Mouse (Mus musculus): Measurements from ENCODE around the gene Ift27.

Ift27 gene

GRCm38 (mm10) chr15:78172899-78173817, 749 bp downstream of the Ift27 start:
- in situ Hi-C loops (cut with MboI) = no loop called here

- in situ Hi-C loops (cut with MboI) = no loop called here
Observed at GRCm38 (mm10) chr15:78172256-78172898, 1.5 kb downstream of the Ift27 start.

- in situ Hi-C loops (cut with MboI) = no loop called here
Observed at GRCm38 (mm10) chr15:78171651-78172050, 2.3 kb downstream of the Ift27 start.

GRCm38 (mm10) chr15:78170708-78171107, 3.2 kb downstream of the Ift27 start:
- in situ Hi-C loops (cut with MboI) = no loop called here

DNA sequence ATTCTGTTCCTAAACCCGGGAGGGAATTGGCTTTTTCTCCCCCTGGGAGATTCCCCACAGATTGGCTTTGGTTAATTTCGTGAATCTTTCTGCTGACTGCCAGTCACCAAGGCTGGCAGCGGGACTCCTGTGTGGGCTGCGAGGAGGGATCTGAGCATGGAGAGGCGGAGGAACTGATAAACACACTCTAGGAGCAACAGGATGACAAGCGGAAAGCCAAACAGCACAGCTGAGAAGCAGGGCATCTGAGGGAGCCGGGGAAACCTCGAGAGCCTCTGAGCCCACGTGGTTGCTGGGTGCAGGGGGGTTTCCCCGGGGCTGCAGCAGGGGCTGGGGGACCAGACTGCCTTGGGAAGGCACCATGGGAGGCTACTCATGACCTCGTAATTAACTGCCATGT, 4.3 kb downstream of the Ift27 start:
- in situ Hi-C loops (cut with MboI) = no loop called here

DNA sequence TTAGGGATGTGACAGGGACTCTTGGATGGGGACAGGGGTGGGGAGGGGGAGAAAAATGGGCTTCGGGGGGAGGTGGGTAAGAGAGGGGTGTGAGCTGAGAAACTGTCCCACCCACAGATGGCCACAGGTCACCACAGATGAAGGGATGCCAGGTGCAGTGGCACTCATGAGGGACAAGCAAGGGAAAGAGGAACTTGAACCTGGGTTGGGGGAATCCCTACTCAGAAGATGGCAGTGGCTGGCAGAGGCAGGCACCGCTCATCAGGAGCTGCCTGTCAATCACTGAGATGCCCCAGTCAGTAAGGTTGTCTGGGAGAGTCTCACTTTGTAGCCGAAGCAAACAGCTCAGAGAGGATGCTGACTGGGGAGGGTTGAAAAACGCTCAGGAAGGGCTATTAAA, 8.6 kb downstream of the Ift27 start:
- in situ Hi-C loops (cut with MboI) = no loop called here

DNA sequence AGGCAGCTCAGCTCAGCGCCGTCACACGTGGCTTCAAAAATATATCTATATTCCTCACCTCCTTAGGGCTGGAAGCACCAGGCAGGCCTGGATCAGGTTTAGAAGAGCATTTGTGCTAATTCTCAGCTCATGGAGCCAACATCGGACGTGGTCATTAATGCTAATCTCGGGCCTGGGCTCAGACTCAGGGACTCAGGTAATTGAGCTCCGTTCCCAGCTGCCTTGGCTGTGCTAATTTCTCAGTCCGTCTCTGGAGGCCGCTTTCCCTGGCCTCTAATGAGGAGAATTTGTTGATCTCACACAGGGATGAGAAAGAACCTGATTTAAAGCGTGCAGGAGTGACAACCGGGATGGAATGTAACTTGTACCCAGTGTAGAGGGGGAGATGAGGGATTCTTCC, 9.4 kb downstream of the Ift27 start:
- in situ Hi-C loops (cut with MboI) = no loop called here

- in situ Hi-C loops (cut with MboI) = no loop called here
Observed at GRCm38 (mm10) chr15:78161946-78162345, 12.0 kb downstream of the Ift27 start.

DNA sequence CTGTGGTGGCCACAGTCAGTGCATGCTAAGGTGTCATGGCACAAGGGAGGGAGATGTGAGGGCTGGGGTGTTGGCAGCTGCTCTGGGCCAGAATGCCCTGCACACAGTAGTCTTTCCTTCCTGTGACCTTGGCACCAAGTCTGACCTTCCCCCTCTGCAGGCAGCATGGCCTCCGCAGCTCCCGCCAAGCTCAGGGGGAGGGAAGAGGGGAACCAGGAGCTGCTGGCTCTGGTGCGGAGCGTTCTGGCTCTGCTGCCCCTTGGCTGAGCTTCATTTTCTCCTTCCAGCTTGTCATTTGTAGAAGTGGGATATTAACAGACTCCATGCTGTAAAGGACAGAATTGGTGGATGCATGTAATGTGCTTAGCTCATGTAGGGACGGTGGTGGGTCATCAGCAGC, 15.6 kb downstream of the Ift27 start:
- in situ Hi-C loops (cut with MboI) = no loop called here

GRCm38 (mm10) chr15:78157824-78158223, 16.1 kb downstream of the Ift27 start:
- in situ Hi-C loops (cut with MboI) = no loop called here

DNA sequence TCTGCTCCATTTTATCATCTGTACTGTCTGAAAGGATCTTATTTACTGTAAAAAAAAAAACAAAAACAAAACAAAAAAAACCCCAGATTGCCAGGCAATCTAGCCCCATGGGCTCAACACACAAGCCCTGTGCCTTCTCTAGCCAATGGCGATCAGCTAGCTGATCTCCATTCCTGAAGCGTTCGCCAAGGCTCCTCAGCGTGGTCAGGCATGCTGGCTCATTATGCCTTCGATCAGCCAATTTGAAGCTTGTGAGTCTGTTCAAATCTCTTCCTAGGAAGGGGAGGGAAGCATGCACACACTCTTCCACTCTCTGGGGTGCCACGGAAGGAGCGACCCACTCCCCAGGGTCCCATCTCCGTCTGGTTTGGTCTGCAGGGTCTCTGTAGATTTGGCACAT, 16.6 kb downstream of the Ift27 start:
- in situ Hi-C loops (cut with MboI) = no loop called here

GRCm38 (mm10) chr15:78155421-78155820, 18.5 kb downstream of the Ift27 start:
- in situ Hi-C loops (cut with MboI) = no loop called here

GRCm38 (mm10) chr15:78153045-78153775, 20.7 kb downstream of the Ift27 start:
- in situ Hi-C loops (cut with MboI) = no loop called here

- in situ Hi-C loops (cut with MboI) = no loop called here
Observed at GRCm38 (mm10) chr15:78148565-78148964, 25.3 kb downstream of the Ift27 start.

DNA sequence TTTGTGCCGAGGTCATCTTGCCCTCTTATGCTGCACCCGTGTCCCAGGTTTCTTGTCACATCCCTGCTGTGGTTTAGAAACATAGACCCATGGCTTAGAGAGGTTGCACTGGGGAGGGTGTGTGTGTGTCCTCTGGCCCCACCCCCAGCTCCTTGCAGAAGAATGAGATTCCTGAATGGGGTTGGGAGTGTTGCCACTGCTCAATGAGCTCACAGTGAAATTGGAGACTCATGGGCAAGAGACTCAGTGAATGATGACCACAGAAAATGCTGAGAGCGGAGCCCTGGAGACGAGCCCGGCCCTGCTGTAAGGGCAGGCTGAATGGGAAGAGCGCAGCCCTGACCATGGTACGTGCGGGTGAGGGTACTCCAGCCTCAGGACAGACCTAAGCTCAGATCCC, 33.7 kb downstream of the Ift27 start:
- in situ Hi-C loops (cut with MboI) = no loop called here

- in situ Hi-C loops (cut with MboI) = no loop called here
Observed at GRCm38 (mm10) chr15:78134606-78135005, 39.3 kb downstream of the Ift27 start.

DNA sequence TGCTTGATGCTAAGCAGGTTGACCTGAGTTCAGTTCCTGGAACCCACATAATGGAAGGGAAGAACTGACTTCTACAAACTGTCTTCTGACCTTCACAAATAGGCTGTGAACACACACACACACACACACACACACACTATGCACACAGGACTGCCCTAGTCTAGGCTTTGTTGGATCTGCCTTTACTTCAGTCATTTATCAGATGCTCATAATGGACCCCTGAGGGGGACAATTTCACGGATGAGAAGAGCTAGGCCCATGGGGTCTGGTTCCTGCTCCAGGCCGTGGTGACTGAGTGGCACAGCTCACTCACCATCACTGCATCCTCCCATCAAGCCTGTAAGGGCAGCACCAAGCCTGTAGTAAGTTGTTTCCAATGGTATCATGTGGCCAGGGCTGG, 40.5 kb downstream of the Ift27 start:
- in situ Hi-C loops (cut with MboI) = no loop called here

DNA sequence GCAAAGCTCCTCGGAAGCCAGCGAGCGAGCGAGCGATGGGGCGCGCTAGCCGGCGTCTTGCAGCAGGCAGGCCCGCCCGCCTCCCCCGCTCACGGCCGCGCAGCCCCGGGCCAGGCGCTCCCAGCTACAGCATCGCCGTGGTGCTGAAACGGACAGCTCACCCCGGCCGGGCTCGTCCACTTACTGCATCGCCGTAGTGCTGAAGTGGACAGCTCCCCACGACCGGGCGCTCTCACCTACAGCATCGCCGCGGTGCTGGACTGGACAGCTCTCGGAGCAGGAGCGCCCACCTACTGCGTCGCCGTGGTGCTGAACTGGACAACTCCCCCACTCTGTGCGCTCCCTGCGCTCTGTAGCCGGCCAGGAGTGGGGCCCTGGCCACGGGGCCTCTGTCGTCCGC, 54.2 kb downstream of the Ift27 start, which contains the start of gene Cacng2:
Cacng2 (minus strand) TSS at position 325 of the 400 bp plus-strand sequence.
- in situ Hi-C loops (cut with MboI) = no loop called here

GRCm38 (mm10) chr15:78119248-78119647, 54.7 kb downstream of the Ift27 start:
- in situ Hi-C loops (cut with MboI) = no loop called here

DNA sequence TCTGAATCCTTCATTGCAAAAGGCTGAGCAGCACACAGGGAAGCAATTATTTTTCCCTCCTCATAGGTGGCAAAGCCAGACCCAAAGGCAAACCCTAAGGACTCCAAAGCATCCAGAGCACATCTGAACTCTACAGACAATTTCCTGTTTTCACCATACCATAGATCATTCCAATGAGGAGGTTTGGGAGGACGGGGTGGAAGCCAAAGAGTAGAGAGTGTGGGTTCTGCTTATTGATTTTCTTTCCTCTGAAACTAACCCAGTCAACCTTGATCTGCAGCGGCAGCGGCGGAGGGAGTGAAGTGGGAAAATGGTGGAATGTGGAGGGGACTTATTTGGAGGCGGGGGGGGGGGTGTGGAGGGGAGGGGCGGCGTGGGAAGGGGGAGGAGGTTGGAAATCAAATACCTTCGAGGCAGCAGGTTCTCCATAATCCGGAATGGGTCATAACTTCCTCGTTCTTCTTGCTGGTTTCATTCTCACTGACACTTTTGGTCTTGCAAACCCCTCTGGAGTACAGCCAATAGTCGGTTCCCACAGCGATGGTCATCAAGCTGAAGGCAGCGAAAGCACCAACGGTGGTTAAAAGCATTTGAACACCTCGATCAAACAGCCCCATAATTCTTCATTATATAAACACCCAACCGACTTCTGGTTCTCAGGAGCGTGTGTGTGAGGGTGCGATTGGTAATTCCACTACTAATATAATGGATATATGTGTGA, 55.5 kb downstream of the Ift27 start:
- in situ Hi-C loops (cut with MboI) = no loop called here

DNA sequence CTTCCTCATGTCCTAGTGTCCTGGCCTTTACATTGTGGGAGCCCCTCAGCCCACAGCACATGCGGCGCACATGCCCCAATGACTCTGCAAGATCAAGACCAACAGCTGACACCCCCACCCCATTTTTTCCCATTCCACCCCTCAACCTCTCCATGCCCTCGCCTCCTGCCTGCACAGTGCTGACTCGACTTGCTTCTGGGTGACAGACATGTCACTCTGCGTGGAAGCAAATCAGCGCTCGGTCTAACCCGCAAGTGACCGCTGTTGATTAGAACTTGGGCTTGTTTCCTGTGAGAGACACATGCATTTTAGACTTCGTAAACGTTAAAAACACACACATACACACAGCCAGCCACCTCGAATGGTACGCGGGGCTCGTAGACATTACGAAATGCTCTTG, 56.2 kb downstream of the Ift27 start:
- in situ Hi-C loops (cut with MboI) = no loop called here

- in situ Hi-C loops (cut with MboI) = no loop called here
Observed at GRCm38 (mm10) chr15:78116936-78117335, 57.0 kb downstream of the Ift27 start.

Measured in mature B cell (primary cell).